Mouse (Mus musculus): ENCODE measurements at regions not wholly inside any gene's neighbourhood (a gene's known extent, or its start where the extent isn't known, plus 50 kb on each side); places are given as distances from the start of the nearest gene placed in this dataset.

GRCm38 (mm10) chr7:136120930-136121329, 404.8 kb upstream of the Mki67 start:
- DNase-seq, result no peak

GRCm38 (mm10) chr7:136121406-136121805, 405.2 kb upstream of the Mki67 start:
- no peak for DNase-seq

- no peak for DNase-seq
These were observed 408.6 kb upstream of the Mki67 start for GRCm38 (mm10) chr7:136124786-136125185.

GRCm38 (mm10) chr7:136126393-136126792, 410.2 kb upstream of the Mki67 start:
- no peak for DNase-seq

GRCm38 (mm10) chr7:136127576-136127975, 411.4 kb upstream of the Mki67 start:
- DNase-seq, result no peak

- no peak for DNase-seq
These were observed 413.6 kb upstream of the Mki67 start for GRCm38 (mm10) chr7:136129721-136130123.

- no peak for DNase-seq
These were observed 414.6 kb upstream of the Mki67 start for GRCm38 (mm10) chr7:136130666-136131239.

GRCm38 (mm10) chr7:136132976-136133375, 416.8 kb upstream of the Mki67 start:
- DNase-seq, result no peak

- no peak for DNase-seq
These were observed 420.5 kb upstream of the Mki67 start for GRCm38 (mm10) chr7:136136666-136137065.

GRCm38 (mm10) chr7:136137341-136137740, 421.2 kb upstream of the Mki67 start:
- no peak for DNase-seq

- DNase-seq, result no peak
These were observed 421.9 kb upstream of the Mki67 start for GRCm38 (mm10) chr7:136137831-136138602.

- no peak for DNase-seq
These were observed 426.7 kb upstream of the Mki67 start for GRCm38 (mm10) chr7:136142832-136143231.

GRCm38 (mm10) chr7:136150196-136150595, 434.0 kb upstream of the Mki67 start:
- no peak for DNase-seq

- DNase-seq, result no peak
These were observed 435.3 kb upstream of the Mki67 start for GRCm38 (mm10) chr7:136151301-136151930.

GRCm38 (mm10) chr7:136152470-136152869, 436.3 kb upstream of the Mki67 start:
- peak; percentile 44 for DNase-seq

GRCm38 (mm10) chr7:136153621-136154020, 437.5 kb upstream of the Mki67 start:
- no peak for DNase-seq

- no peak for DNase-seq
These were observed 443.0 kb upstream of the Mki67 start for GRCm38 (mm10) chr7:136159136-136159535.

GRCm38 (mm10) chr7:136161526-136161925, 445.4 kb upstream of the Mki67 start:
- DNase-seq, result no peak

GRCm38 (mm10) chr7:136164834-136165233, 448.7 kb upstream of the Mki67 start:
- no peak for DNase-seq

GRCm38 (mm10) chr7:136169261-136169660, 453.1 kb upstream of the Mki67 start:
- no peak for DNase-seq

GRCm38 (mm10) chr7:136176373-136176772, 460.2 kb upstream of the Mki67 start:
- no peak for DNase-seq

GRCm38 (mm10) chr7:136180996-136181395, 464.8 kb upstream of the Mki67 start:
- no peak for DNase-seq

- DNase-seq, result no peak
These were observed 465.9 kb upstream of the Mki67 start for GRCm38 (mm10) chr7:136182101-136182500.

Measured in layer of hippocampus, adult 9-11 months (tissue).